Mouse (Mus musculus) intestine, embryonic 14.5 days (tissue): ENCODE results near the gene Tas1r1. TPM values are rescaled to one million over a fixed set of nuclear protein-coding genes. Genes with fewer than 3 reads are reported as not detected.
A peak's percentile ranks its signal among the peaks of the same experiment; 100 is the strongest.

ENCODE experiments used
- ATAC-seq: fragments of 200-750 bp; cut with Nextera tagmentation; replicated peaks from 2 replicates; pipeline ENCODE4 v1.8.0; 2017; ENCODE audit warnings: low read depth, moderate number of reproducible peaks, moderate TSS enrichment, moderate library complexity; ENCODE audit not compliant: low FRiP score, low TSS enrichment
- DNase-seq: peaks from one replicate; pipeline ENCODE4 v3.0.0-alpha.2; 2018; ENCODE audit warnings: low spot score
- H3K27ac ChIP-seq: fragments of 300-500 bp; sonication (generic); 2 replicates; pipeline ENCODE4 v1.5.1; 2014; ENCODE audit warnings: low read depth, mild to moderate bottlenecking, control low read depth
- H3K27me3 ChIP-seq: fragments of 300-500 bp; sonication (generic); replicated peaks from 2 replicates; pipeline ENCODE4 v1.6.1; 2014; ENCODE audit warnings: low read length, control low read depth; ENCODE audit not compliant: control insufficient read depth, insufficient read depth
- H3K36me3 ChIP-seq: fragments of 300-500 bp; sonication (generic); 2 replicates; pipeline ENCODE4 v1.6.1; 2014; ENCODE audit warnings: low read length, control low read depth; ENCODE audit not compliant: control insufficient read depth, insufficient read depth
- H3K4me1 ChIP-seq: fragments of 300-500 bp; sonication (generic); replicated peaks from 2 replicates; pipeline ENCODE4 v1.6.1; 2014; ENCODE audit warnings: low read length, control low read depth, mixed read lengths; ENCODE audit not compliant: control insufficient read depth, insufficient read depth
- H3K4me2 ChIP-seq: fragments of 300-500 bp; sonication (generic); 2 replicates; pipeline ENCODE4 v1.6.1; 2014; ENCODE audit warnings: low read length
- H3K4me3 ChIP-seq: fragments of 300-500 bp; sonication (generic); 2 replicates; pipeline ENCODE4 v1.5.1; 2014; ENCODE audit warnings: low read depth, low read length, control low read depth, mixed read lengths
- H3K9ac ChIP-seq: fragments of 300-500 bp; sonication (generic); 2 replicates; pipeline ENCODE4 v1.6.1; 2014; ENCODE audit warnings: mild to moderate bottlenecking, low read length
- H3K9me3 ChIP-seq: fragments of 300-500 bp; sonication (generic); 2 replicates; pipeline ENCODE4 v1.6.1; 2016; ENCODE audit warnings: low read length, control low read depth; ENCODE audit not compliant: control insufficient read depth
- WGBS: fragments of 180-500 bp; shearing (Covaris S2); extraction: QIAGEN DNeasy Blood & Tissue Kit; methylation state at CpG from one replicate; pipeline ENCODE4 v1.1.7; 2014; 5-methylcytosine and 5-hydroxymethylcytosine counted together
- polyA plus RNA-seq: library from polyadenylated mRNA; unstranded; fragments of >200 nt; fragmentation: Nextera tagmentation; extraction: Ambion mirVana; gene quantifications from 2 replicates; pipeline ENCODE4 v1.2.1, GENCODE M21; 2014

Tas1r1 gene
- polyA plus RNA-seq, 1 experiment from 2014 or later = 0.14 TPM

GRCm38 (mm10) chr4:152021568-152022097 is 16.7 kb downstream of the Tas1r1 start:
- no peak for ATAC-seq
- Histone ChIP-seq H3K27ac (no peak overlapping the region), H3K9me3 (no peaks in the 10 kb centered on the region), H3K27me3 (no peaks in the 10 kb centered on the region), H3K4me1 (peaks cover 20% of the 10 kb centered on the region), H3K4me2 (no peak overlapping the region), H3K36me3 (peaks cover 74% of the 10 kb centered on the region), H3K9ac (no peak overlapping the region), H3K4me3 (no peak overlapping the region)
- DNase-seq = no peak
- WGBS = 80% methylated on average over 12 of the region's 12 CpGs

DNA sequence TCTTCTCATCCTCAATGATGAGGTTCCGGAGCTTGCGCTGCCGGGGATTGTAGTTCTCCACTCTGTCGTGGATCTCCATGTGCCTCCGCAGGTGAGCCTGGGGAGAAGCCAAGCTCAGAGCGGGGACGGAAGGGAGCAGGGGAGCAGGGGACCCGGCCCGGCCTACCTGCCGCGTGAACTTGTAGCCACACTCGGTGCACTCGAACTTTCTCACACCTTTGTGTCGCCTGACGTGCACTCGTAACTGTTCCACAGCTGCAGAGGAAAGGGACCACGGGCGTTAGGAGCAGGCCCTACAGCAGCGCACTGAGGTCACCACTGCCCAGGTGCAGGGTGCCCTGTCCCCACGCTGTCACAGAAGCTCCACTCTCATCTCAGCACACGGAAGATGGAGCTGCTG is 18.3 kb downstream of the Tas1r1 start:
- Histone ChIP-seq H3K4me2 (no peak overlapping the region), H3K4me3 (no peak overlapping the region), H3K27me3 (no peaks in the 10 kb centered on the region), H3K9ac (no peak overlapping the region), H3K27ac (no peak overlapping the region), H3K9me3 (no peaks in the 10 kb centered on the region), H3K4me1 (peaks cover 4% of the 10 kb centered on the region), H3K36me3 (peaks cover 76% of the 10 kb centered on the region)
- no peak for ATAC-seq
- DNase-seq = no peak
- WGBS = 92% methylated on average over 21 of the region's 21 CpGs

DNA sequence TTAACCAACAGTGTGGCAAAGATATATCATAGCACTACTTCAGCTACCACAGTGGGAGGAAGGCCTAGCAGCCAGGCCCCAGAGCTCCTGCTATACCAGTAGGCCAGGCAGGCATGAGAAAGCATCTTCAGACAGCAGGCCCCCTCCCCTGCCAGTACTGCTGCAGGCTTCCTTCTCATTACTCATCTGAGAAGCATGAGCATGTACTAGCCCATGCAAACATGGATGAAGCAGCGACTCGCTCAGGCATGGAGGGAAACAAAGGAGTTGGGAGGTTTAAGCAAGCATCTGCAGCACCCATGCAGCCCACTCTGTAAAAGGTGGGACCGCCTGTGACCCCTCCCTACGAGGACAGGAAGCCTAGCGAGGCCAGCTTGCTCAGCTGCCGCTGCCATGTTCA is 19.3 kb downstream of the Tas1r1 start:
- no peak overlapping the region for H3K9ac ChIP-seq
- no peaks in the 10 kb centered on the region for H3K4me1 ChIP-seq
- no peak overlapping the region for H3K27ac ChIP-seq
- H3K9me3 ChIP-seq = no peaks in the 10 kb centered on the region
- 89% methylated on average over 6 of the region's 6 CpGs for WGBS
- no peak overlapping the region for H3K4me3 ChIP-seq
- ATAC-seq (no peak), DNase-seq (no peak)
- H3K4me2 ChIP-seq = no peak overlapping the region
- H3K36me3 ChIP-seq = peaks cover 78% of the 10 kb centered on the region
- H3K27me3 ChIP-seq = no peaks in the 10 kb centered on the region

DNA sequence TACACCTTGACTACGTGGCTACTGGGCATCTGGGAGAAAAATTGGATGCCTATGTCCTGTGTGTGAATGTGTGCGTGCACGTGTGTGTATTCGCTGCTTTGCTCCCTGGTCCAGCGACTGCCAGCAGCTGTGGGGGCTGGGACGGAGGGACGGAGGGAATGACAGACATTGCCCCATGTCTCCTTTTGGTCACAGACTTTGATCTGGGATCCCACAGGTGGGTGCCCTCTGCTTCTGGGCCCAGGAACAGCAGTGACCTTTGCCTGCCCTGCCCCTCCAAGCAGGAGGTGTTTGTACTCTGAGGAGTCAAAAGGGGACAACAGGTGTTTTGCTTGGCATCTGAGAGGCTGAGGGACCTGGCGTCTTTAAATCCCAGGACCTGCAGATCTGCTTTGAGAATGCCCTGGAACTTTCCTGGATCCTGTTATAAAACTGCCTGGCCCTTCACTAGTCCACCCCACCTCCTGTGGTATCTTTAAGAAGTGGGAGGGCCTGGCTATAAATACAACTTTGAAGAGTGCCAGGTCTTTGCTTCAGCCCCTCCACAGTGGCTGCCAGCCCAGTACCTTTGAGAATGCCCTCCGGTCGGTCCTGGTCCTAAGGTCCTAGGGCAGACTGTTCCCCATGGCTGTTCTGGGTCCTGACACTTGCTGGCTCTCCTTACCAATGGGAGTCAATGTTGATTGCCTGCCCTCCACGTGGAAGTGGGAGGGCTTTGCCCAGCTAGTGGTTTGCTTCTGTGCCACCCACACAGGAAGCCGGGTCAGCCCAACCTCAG is 25.1 kb downstream of the Tas1r1 start:
- H3K4me3 ChIP-seq = no peak overlapping the region
- no peaks in the 10 kb centered on the region for H3K9me3 ChIP-seq
- H3K9ac ChIP-seq = no peak overlapping the region
- no peak overlapping the region for H3K4me2 ChIP-seq
- no peak overlapping the region for H3K27ac ChIP-seq
- no peaks in the 10 kb centered on the region for H3K27me3 ChIP-seq
- ATAC-seq (no peak), DNase-seq (no peak)
- 84% methylated on average over 12 of the region's 12 CpGs for WGBS
- peaks cover 45% of the 10 kb centered on the region for H3K36me3 ChIP-seq
- H3K4me1 ChIP-seq = peaks cover 19% of the 10 kb centered on the region

DNA sequence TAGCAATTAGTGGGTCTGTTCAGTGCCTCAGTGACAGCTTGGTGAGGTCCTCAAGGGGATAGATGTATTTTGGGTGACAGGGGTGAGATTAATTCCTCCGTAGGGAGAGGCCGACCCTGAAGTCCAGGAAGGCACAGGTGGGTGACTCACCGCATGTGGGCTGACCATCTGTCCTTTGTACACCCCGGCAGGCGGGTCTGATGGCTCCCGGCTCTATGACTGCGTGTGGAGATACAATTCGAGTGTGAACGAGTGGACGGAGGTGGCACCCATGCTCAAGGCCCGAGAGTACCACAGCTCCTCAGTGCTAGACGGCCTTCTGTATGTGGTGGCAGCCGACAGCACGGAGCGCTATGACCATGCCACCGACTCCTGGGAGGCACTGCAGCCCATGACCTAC is 26.3 kb downstream of the Tas1r1 start:
- Histone ChIP-seq H3K36me3 (peaks cover 37% of the 10 kb centered on the region), H3K9me3 (no peaks in the 10 kb centered on the region), H3K4me2 (no peak overlapping the region), H3K27ac (no peak overlapping the region), H3K4me3 (no peak overlapping the region), H3K4me1 (peaks cover 30% of the 10 kb centered on the region), H3K9ac (no peak overlapping the region), H3K27me3 (no peaks in the 10 kb centered on the region)
- WGBS = 91% methylated on average over 16 of the region's 16 CpGs
- DNase-seq (no peak), ATAC-seq (no peak)

GRCm38 (mm10) chr4:152011171-152011760 is 27.1 kb downstream of the Tas1r1 start:
- Histone ChIP-seq H3K9ac (peak overlapping the region; percentile 66), H3K27me3 (no peaks in the 10 kb centered on the region), H3K9me3 (no peaks in the 10 kb centered on the region), H3K36me3 (peaks cover 36% of the 10 kb centered on the region), H3K4me3 (peak overlapping the region; percentile 82), H3K4me1 (peaks cover 33% of the 10 kb centered on the region), H3K27ac (no peak overlapping the region), H3K4me2 (peak overlapping the region; percentile 90)
- no peak for DNase-seq
- ATAC-seq = no peak
- 76% methylated on average over 8 of the region's 8 CpGs for WGBS

- H3K9ac ChIP-seq = peak overlapping the region; percentile 66
- 0 out of 2 replicates have a peak overlapping the region, but pooled peaks have one; percentile 25 for H3K27ac ChIP-seq
- H3K4me1 ChIP-seq = peaks cover 33% of the 10 kb centered on the region
- no peaks in the 10 kb centered on the region for H3K27me3 ChIP-seq
- WGBS = 15% methylated on average over 13 of the region's 13 CpGs
- H3K4me3 ChIP-seq = peak overlapping the region; percentile 82
- H3K4me2 ChIP-seq = peak overlapping the region; percentile 90
- peaks cover 36% of the 10 kb centered on the region for H3K36me3 ChIP-seq
- H3K9me3 ChIP-seq = no peaks in the 10 kb centered on the region
- DNase-seq (no peak), ATAC-seq (no peak)
These were observed 27.6 kb downstream of the Tas1r1 start for GRCm38 (mm10) chr4:152010707-152011134.

DNA sequence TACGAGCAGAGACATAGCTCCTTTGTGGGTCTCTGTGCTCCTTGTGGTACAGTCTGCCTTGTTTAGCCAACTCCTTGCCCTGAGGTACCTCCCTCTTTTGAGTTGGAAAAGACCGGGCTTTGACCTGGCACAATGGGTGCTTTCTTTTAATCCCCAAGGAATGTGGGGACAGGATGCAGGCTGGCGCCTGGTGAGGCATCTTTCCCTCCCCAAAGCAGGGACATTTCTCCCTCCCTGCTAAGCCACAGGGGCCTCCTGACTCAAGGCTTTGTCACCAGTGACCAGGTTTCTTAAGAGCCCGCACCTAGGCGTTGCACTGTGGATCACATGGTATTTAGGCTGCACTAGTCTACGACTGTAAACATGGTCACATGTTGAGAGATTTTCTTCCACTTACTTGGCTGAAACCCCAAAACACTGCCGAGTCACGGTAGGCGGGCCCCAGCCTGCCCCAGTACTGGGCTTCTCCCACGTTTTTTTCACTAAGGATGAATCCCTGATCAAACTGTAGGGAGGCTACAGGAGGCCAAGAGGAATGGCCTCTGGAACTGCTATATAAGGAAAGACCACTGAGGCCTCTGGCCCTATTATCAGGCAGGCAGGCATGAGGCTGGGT is 28.2 kb downstream of the Tas1r1 start:
- Histone ChIP-seq H3K27me3 (no peaks in the 10 kb centered on the region), H3K36me3 (peaks cover 31% of the 10 kb centered on the region), H3K27ac (0 out of 2 replicates have a peak overlapping the region, but pooled peaks have one; percentile 25), H3K9ac (peak overlapping the region; percentile 66), H3K4me2 (peak overlapping the region; percentile 90), H3K9me3 (no peaks in the 10 kb centered on the region), H3K4me3 (peak overlapping the region; percentile 82), H3K4me1 (peaks cover 33% of the 10 kb centered on the region)
- DNase-seq (peak; percentile 68), ATAC-seq (no peak)
- 3% methylated on average over 10 of the region's 10 CpGs for WGBS
